ENCODE assay signal across 8 mouse cellular contexts in the genomic region with DNA sequence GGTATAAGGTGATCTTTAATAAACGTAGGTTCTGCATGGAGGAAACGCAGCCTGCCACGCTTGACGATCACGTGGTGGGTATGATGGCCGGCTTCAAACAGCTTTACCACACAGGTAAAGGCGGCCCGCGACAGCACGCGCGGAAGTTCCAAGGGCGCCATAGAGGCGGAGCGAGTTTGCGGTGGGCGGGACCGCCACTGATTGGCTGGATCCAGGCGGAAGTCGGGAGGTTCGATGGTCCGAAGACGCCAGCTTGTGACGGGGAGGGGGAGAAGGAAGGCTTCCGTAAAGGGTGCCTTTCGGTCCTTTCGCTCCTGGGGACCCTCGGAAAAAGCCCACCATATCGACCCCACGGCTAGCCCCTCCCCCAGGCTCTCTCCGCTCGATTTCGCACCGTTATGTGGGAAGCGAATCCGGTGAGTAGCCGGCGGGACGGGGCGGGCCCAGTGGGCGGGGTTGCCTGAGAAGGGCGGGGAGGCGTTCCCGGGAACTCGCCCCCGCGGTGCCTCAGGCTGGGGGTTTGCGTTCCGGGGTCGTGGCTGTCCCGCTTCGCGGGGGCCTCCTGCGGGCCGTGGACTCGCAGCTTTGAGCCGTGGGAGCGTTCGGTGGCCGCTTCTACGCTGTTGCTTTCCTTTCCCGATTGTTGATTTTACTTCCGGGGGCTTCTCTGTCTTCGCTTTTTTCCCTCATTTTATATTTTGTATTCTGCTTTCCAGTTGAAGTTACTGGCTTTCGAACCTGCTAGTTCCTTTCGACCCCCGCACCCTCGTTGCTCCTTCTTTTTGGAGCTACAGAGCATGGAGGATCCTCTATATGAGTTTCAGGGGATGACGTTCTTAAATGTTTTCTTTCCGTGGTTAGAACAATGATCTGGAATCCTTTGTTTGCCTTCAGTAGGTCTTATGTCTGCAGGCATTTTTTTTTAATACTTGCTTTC. TPM values are rescaled to one million over a fixed set of nuclear protein-coding genes. Genes with fewer than 3 reads are reported as not detected.
DNase-seq lines count a peak whose midpoint lies in the region; ATAC-seq and TF ChIP-seq lines count a peak whose summit lies in the region.

No protein-coding gene starts in this region.

- TF ChIP-seq CTCF in midbrain, postnatal 0 days (IDR thresholded peaks at IDR 0.05) = no peak

- peak; percentile 72; the same call in 1 of the 2 replicates for TF ChIP-seq POLR2A in limb, embryonic 14.5 days (IDR thresholded peaks at IDR 0.05; ENCODE audit: borderline replicate concordance, extremely low read depth, insufficient read depth, insufficient read length)

- no peaks in the 10 kb centered on the region for H3K9me3 ChIP-seq in embryonic facial prominence, embryonic 14.5 days (ENCODE audit: control insufficient read depth, low read length)
- H3K9me3 ChIP-seq in limb, embryonic 14.5 days (ENCODE audit: control insufficient read depth, low read length) = no peaks in the 10 kb centered on the region
- no peaks in the 10 kb centered on the region for H3K9me3 ChIP-seq in midbrain, postnatal 0 days (ENCODE audit: low read length)

- no peaks in the 10 kb centered on the region for H3K36me3 ChIP-seq in embryonic facial prominence, embryonic 14.5 days (ENCODE audit: control insufficient read depth, insufficient read depth, low read length)
- no peaks in the 10 kb centered on the region for H3K36me3 ChIP-seq in limb, embryonic 14.5 days (ENCODE audit: control insufficient read depth, insufficient read depth, low read length)
- no peaks in the 10 kb centered on the region for H3K36me3 ChIP-seq in midbrain, postnatal 0 days (ENCODE audit: insufficient read depth, low read length)

- under 1% methylated on average over 39 of the region's 70 CpGs for WGBS in embryonic facial prominence, embryonic 14.5 days
- under 1% methylated on average over 58 of the region's 70 CpGs for WGBS in limb, embryonic 14.5 days
- under 1% methylated on average over 68 of the region's 70 CpGs for WGBS in midbrain, postnatal 0 days

- H3K9ac ChIP-seq in embryonic facial prominence, embryonic 14.5 days (ENCODE audit: low read depth, low read length) = peak overlapping the region; percentile 76
- peak overlapping the region; percentile 72 for H3K9ac ChIP-seq in limb, embryonic 14.5 days (ENCODE audit: low read depth, low read length, severe bottlenecking)
- H3K9ac ChIP-seq in midbrain, postnatal 0 days (replicated peaks; ENCODE audit: low read length, poor library complexity, severe bottlenecking) = peak overlapping the region; percentile 93

- H3K27me3 ChIP-seq in embryonic facial prominence, embryonic 14.5 days (replicated peaks; ENCODE audit: control insufficient read depth, insufficient read depth, low read length) = peaks cover 4% of the 10 kb centered on the region; the same call in 1 of the 2 replicates
- H3K27me3 ChIP-seq in limb, embryonic 14.5 days (ENCODE audit: control insufficient read depth, insufficient read depth, low read length) = 0 out of 2 replicates have a peak, but pooled peaks cover 4% of the 10 kb centered on the region
- H3K27me3 ChIP-seq in midbrain, postnatal 0 days (ENCODE audit: insufficient read depth, low read length) = no peaks in the 10 kb centered on the region

- peaks cover 6% of the 10 kb centered on the region for H3K4me1 ChIP-seq in embryonic facial prominence, embryonic 14.5 days (ENCODE audit: control insufficient read depth, insufficient read depth, low read length)
- H3K4me1 ChIP-seq in limb, embryonic 14.5 days (ENCODE audit: control insufficient read depth, insufficient read depth, low read length) = no peaks in the 10 kb centered on the region
- H3K4me1 ChIP-seq in midbrain, postnatal 0 days (ENCODE audit: insufficient read depth, low read length) = peaks cover 8% of the 10 kb centered on the region; the same call in 1 of the 2 replicates

- H3K4me2 ChIP-seq in embryonic facial prominence, embryonic 14.5 days (ENCODE audit: low read depth, low read length) = peak overlapping the region; percentile 59
- H3K4me2 ChIP-seq in limb, embryonic 14.5 days (replicated peaks; ENCODE audit: low read depth, low read length, severe bottlenecking) = peak overlapping the region; percentile 43
- H3K4me2 ChIP-seq in midbrain, postnatal 0 days (ENCODE audit: low read depth, low read length, poor library complexity, severe bottlenecking) = peak overlapping the region; percentile 61

- H3K4me3 ChIP-seq in embryonic facial prominence, embryonic 14.5 days (ENCODE audit: low read depth, low read length) = peak overlapping the region; percentile 61
- H3K4me3 ChIP-seq in limb, embryonic 14.5 days (replicated peaks; ENCODE audit: low read length) = peak overlapping the region; percentile 57
- peak overlapping the region; percentile 78 for H3K4me3 ChIP-seq in midbrain, postnatal 0 days (ENCODE audit: low read depth, low read length)

- peak; percentile 97 for ATAC-seq in embryonic facial prominence, embryonic 14.5 days (ENCODE audit: low read depth)
- peak; percentile 98 for ATAC-seq in limb, embryonic 14.5 days (ENCODE audit: low FRiP score, low read depth)
- ATAC-seq in midbrain, postnatal 0 days (ENCODE audit: low FRiP score) = peak; percentile 98

- peak overlapping the region; percentile 83 for H3K27ac ChIP-seq in embryonic facial prominence, embryonic 14.5 days (replicated peaks; ENCODE audit: low read depth, low read length)
- H3K27ac ChIP-seq in limb, embryonic 14.5 days (replicated peaks; ENCODE audit: low read depth, low read length) = peak overlapping the region; percentile 90
- H3K27ac ChIP-seq in midbrain, postnatal 0 days (ENCODE audit: low read depth, low read length) = peak overlapping the region; percentile 95

- DNase-seq in 3T3-L1 (ENCODE audit: low read depth, low spot score) = peak; percentile 92
- DNase-seq in adrenal gland, postnatal 4 days (ENCODE audit: low spot score in 2 of 2) = peak; percentile 83 to 87
- peak; percentile 96 for DNase-seq in embryonic facial prominence, embryonic 14.5 days (ENCODE audit: low spot score)
- peak; percentile 95 for DNase-seq in heart, adult 8-10 months (ENCODE audit: low spot score)
- peak; percentile 95 for DNase-seq in kidney, adult 9 months
- peak; percentile 93 for DNase-seq in limb, embryonic 14.5 days (ENCODE audit: low spot score)
- DNase-seq in midbrain, postnatal 0 days (ENCODE audit: low spot score) = peak; percentile 95
- peak; percentile 89 to 92 for DNase-seq in spleen, postnatal 14 days (ENCODE audit: low spot score in 2 of 2)

RNA-seq across cellular contexts. Expression of a gene that starts 7.0 kb away (rescaled TPM):
- 10 to 100 TPM; 26.3 to 30.9 TPM for total RNA-seq in adrenal gland, postnatal 4 days (2021)
- 26.9 and 28.4 TPM in 2 replicates for polyA plus RNA-seq in embryonic facial prominence, embryonic 14.5 days (2014; fragmentation: Nextera tagmentation; extraction: Ambion mirVana)
- 1 to 10 TPM; 7.6 to 8.3 (median 8.1) TPM for total RNA-seq in heart, adult 8-10 months (2022)
- polyA plus RNA-seq in limb, embryonic 14.5 days (2012; rRNA removed) = 27.3 and 27.8 TPM in 2 replicates
- polyA plus RNA-seq in limb, embryonic 14.5 days (2014; fragmentation: Nextera tagmentation; extraction: Ambion mirVana) = 25.4 and 30.7 TPM in 2 replicates
- total RNA-seq in midbrain, postnatal 0 days (2014; rRNA removed) = 68.5 and 73.2 TPM in 2 replicates
- polyA plus RNA-seq in midbrain, postnatal 0 days (2015; fragmentation: Nextera tagmentation; extraction: Ambion mirVana) = 51.5 and 57.2 TPM in 2 replicates

Comparison
In these comparisons a context has a peak if more than half of its experiments do, and no peak if none do; other contexts are left out.
1. Peak in every context shown above with its lines: DNase-seq, ATAC-seq, H3K4me3 ChIP-seq and H3K27ac ChIP-seq.